Mouse (Mus musculus) bone marrow, adult 2 months (tissue): ENCODE measurements around the gene Urad.

Experiments
- CTCF ChIP-seq: fragments of 200-500 bp; IDR thresholded peaks from 2 replicates; pipeline ENCODE4 v1.5.1; 2011; ENCODE audit warnings: low read length, control low read depth; ENCODE audit not compliant: control insufficient read depth, insufficient read depth
- POLR2A ChIP-seq: fragments of 200-500 bp; IDR thresholded peaks from 2 replicates; pipeline ENCODE4 v1.6.1; 2011; ENCODE audit warnings: low read depth, mild to moderate bottlenecking, control low read depth, low read length, borderline replicate concordance; ENCODE audit not compliant: control insufficient read depth

- no peak for TF ChIP-seq POLR2A
- TF ChIP-seq CTCF, result no peak
Measured at GRCm38 (mm10) chr5:147292506-147293120, 29.6 kb downstream of the Urad start.
